Mouse (Mus musculus) spleen, postnatal 4 days (tissue): ENCODE measurements around the gene Tsfm.
"Not testable (repeated sequence)": the region's sequence is repeated elsewhere in the genome, so short reads cannot be mapped to it uniquely, and the experiment has no call there.

Experiments
- DNase-seq, 2 experiments: peaks; one replicate each; pipeline ENCODE4 v3.0.0; 2022; ENCODE audit warnings: low spot score in 2 of 2

Tsfm gene

GRCm38 (mm10) chr10:127030336-127031296 is at the start of gene Tsfm:
Tsfm (minus strand) TSS chr10:127030840.
- DNase-seq: peak; percentile 91 to 98

DNA sequence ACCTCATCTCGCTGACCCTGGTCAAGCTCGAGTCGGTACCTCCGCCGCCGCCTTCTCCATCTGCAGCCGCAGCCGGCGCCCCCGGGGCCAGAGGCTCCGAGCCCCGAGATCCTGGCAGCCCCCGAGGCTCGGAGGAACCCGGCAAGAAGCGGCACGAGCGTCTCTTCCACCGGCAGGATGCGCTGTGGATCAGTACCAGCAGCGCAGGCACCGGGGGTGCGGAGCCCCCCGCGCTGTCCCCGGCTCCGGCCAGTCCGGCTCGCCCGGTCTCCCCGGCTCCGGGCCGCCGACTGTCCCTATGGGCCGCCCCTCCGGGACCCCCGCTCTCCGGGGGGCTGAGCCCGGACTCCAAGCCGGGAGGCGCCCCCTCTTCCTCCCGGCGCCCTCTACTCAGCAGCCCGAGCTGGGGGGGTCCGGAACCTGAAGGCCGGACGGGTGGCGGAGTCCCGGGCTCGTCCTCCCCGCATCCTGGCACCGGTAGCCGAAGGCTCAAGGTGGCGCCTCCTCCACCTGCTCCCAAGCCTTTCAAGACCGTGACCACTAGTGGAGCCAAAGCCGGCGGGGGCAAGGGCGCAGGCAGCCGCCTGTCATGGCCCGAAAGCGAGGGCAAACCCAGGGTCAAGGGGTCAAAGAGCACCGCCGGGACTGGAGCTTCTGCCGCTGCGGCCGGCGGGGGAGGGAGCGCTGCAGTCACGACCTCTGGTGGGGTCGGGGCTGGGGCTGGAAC is 49.2 kb upstream of the Tsfm start:
- no peak for DNase-seq

GRCm38 (mm10) chr10:127078677-127079575 is 48.3 kb upstream of the Tsfm start:
- no peak for DNase-seq

- no peak for DNase-seq
Observed at GRCm38 (mm10) chr10:127078001-127078676, 47.5 kb upstream of the Tsfm start.

GRCm38 (mm10) chr10:127077515-127077914 is 46.9 kb upstream of the Tsfm start:
- DNase-seq: no peak

DNA sequence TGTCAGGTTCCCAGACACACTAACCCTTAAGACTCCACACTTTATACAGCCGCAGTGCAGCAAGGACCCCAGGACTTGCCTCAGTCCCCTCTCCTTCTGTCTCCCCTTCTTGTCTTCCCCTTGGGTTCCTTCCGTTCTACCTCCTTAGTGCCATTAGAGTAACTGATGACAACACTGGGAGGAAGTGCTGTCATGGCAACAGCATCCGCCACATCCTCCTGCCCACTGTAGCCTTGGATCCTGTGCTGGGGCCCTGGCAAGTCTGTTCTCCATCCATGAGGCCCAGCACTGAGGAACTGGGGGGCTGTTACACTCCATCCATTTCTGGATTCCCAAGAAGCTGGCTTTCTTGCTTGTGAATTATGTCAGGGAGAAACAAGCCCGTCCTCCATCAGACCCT is 45.4 kb upstream of the Tsfm start:
- no peak for DNase-seq

DNA sequence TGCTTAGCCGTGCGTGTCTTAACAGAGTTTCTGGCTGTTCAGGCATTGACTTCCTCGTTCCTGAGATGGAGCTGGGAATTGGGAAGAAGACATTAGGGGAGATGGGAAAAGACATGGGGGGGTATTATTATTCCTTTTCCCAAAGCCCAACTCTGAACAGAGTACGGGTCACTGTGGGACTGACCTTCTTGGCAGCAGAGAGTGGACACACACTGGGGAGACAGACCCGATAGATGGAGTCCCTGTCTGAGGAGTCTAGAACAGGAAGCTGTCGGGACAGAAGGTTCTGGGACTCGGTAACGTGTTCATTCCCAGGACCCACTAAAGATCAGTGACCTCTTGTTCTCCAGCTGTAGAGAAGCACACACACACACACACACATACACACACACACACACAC is 45.0 kb upstream of the Tsfm start:
- no peak for DNase-seq

DNA sequence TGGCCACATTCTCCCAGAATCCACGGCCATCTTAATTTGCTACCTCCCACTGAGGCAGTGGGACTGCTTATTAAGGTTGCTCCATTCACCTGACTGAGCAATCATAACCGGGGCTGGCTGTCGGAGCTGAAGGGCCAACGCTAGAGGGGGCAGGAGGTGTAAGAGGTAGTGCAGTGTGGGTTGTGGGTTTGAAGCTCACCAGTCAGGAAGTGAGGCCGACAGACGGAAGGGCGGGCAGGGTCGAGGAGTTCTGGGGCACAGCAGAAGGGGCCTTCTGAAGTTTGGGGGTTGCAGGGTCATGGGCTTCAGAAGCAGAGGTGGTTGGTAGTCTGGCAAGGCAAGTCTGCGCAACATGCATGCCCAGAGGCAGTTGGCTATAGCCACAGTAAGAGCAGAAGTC is 44.4 kb upstream of the Tsfm start, which contains the start of gene Agap2:
TSS of gene Agap2 (plus strand) at position 205 of the 400 bp plus-strand sequence.
- DNase-seq: peak; percentile 67 to 81

GRCm38 (mm10) chr10:127073981-127074380 is 43.3 kb upstream of the Tsfm start:
- no peak for DNase-seq

- not testable (repeated sequence) for DNase-seq
Observed at GRCm38 (mm10) chr10:127072969-127073368, 42.3 kb upstream of the Tsfm start.

- not testable (repeated sequence) for DNase-seq
Observed at GRCm38 (mm10) chr10:127072270-127072669, 41.6 kb upstream of the Tsfm start.

DNA sequence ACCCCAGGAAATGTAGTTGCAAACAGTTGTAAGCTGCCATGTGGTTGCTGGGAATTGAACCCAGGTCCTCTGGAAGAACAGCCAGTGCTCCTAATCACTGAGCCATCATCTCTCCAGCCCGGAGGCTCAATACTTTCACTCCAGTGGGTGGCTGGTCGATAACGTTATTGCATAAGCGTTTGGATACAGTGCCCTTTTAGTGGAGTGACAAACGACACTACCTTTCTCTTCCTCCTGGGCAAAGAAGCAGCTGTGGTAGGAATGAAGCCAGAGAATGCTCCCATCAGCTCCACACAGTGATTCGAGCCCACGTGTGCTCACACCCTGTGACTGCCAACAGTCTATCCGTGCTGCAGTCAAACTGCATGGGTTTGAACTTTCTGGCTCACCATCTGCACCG is 40.6 kb upstream of the Tsfm start:
- no peak for DNase-seq

DNA sequence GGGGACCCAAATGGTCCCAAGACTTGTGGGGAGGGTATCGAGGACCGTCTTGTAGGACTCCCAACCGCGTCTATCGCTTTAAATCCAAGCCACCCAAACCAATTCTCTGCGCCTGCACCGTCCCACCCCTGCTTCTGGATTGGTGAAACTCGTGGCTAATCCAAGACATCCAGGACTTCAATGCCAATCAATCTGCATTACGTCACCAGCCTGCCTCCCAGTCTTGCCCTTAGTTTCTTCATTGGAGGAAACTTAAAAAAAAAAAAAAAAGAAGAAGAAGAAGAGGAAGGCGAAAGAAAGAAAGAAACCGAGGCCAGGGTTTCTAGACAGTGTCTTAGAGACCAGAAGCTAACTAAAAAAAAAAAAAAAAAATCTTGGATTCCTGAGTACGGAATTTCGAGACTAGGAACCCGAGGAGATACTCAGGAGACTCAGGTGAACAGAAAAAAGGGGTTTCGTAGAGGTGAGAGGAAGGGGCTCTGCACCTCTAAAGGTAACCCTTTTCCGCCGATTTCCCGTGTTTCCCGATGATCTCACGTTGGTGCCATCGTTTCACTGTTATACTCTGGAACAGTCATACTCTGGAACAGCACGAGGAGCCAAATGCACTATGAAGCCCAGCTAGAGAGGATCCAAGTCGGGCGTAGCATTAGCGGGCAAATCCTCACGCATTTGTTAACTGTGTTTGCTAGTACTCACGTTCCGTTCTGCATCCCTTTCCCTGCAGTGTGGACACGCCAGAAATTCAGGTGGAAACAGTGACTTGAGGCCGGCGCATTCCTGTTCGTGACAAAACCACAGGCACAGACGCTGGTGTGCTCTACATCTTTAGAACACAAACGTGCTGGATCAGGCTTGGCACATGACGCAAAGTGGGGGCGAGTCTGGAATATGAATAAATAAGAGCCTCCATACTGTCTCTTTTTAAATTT is 39.8 kb upstream of the Tsfm start, which contains the start of gene Tspan31:
TSS of gene Tspan31 (minus strand) at position 75 of the 932 bp plus-strand sequence.
- DNase-seq: peak; percentile 79

- no peak for DNase-seq
Observed at GRCm38 (mm10) chr10:127069281-127070189, 38.9 kb upstream of the Tsfm start.

DNA sequence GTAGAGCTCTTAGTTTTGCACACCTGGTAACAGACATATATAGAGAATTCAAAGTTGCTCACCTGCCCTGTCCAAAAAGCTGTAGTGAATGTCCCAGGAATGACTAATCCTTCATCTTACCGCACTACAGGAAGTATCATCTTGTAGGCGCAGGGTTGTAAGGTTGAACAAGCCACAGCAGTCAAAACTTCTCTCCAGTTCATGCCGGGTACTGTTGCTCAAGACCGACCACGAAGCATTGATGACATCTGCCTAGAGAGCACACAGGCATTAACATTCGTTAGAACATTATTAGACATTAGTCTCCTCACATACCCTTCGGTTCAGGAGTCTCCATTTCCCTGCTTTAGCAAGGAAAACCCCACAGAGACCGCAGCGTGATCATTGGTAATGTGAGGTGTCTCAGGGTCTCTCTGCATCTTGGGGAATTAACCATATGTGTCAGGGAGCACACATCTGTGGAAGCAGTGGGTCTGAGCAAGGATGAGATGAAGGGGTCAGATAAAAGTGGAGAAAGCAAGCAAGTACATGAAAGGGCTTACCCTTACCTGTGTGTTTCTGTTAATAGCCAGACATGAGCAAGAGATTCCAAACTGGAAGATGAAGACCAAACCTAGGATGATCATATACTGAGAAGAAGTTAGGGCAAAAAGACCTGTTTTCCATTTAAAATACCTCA is 37.9 kb upstream of the Tsfm start:
- DNase-seq: no peak

- no peak for DNase-seq
Observed at GRCm38 (mm10) chr10:127066519-127067018, 35.9 kb upstream of the Tsfm start.

DNA sequence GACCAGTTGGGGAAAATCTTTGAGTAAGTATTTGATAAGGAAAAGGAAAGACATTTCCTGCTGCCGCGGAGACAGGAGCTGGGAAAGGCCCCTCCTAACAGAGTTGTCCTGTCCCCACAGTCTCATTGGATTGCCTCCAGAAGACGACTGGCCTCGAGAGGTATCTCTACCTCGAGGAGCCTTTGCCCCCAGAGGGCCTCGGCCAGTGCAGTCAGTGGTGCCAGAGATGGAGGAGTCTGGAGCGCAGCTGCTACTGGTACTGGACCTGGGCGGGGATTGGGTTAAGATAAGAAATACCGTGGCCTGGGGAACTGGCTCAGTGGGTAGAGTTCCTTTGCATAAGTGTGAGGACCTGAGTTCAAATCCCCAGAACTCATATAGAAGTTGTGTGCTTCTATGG is 35.3 kb upstream of the Tsfm start:
- DNase-seq: no peak
